Mouse (Mus musculus): Measurements from ENCODE around the gene Plekho1. TPM values are rescaled to one million over a fixed set of nuclear protein-coding genes. Genes with fewer than 3 reads are reported as not detected.
"Not testable (repeated sequence)": the region's sequence is repeated elsewhere in the genome, so short reads cannot be mapped to it uniquely, and the experiment has no call there.

Gene Plekho1
- polyA plus RNA-seq (2012; rRNA removed): 36.6 and 46.3 TPM in 2 replicates

- DNase-seq (ENCODE audit: low read depth): no peak
These were observed at the start of gene Plekho1 for GRCm38 (mm10) chr3:95995802-95996428. Gene Plekho1, minus strand, starts transcription at chr3:95996001.

DNA sequence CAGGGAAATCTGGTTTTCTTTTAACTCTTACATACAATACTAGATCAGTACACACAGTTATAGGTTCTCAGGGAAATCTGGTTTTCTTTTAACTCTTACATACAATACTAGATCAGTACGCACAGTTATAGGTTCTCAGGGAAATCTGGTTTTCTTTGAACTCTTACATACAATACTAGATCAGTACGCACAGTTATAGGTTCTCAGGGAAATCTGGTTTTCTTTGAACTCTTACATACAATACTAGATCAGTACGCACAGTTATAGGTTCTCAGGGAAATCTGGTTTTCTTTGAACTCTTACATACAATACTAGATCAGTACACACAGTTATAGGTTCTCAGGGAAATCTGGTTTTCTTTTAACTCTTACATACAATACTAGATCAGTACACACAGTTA is 48.8 kb upstream of the Plekho1 start:
- DNase-seq (ENCODE audit: low read depth): not testable (repeated sequence)

- DNase-seq (ENCODE audit: low read depth): no peak
These were observed 47.3 kb upstream of the Plekho1 start for GRCm38 (mm10) chr3:96043104-96043503.

- no peak for DNase-seq (ENCODE audit: low read depth)
These were observed 45.3 kb upstream of the Plekho1 start for GRCm38 (mm10) chr3:96041079-96041478.

DNA sequence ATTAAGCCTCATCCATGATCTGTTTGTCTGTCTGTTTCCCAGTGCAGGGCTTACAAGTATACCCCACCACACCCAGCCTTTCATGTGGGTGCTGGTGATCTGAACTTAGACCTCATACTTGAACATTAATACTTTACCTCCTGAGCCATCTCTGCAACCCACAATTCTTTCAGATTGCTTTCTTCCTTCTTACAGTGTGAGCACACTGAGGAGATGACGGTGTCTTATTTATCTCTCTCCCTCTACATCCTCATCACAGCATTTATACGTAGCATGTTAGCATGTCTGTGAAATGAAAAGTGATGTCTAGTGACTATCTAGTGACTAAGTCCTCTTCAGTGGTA is 44.8 kb upstream of the Plekho1 start:
- DNase-seq (ENCODE audit: low read depth): no peak

GRCm38 (mm10) chr3:96039857-96040662 is 44.3 kb upstream of the Plekho1 start:
- DNase-seq (ENCODE audit: low read depth): no peak

- no peak for DNase-seq (ENCODE audit: low read depth)
These were observed 43.0 kb upstream of the Plekho1 start for GRCm38 (mm10) chr3:96038851-96039250.

GRCm38 (mm10) chr3:96038156-96038555 is 42.4 kb upstream of the Plekho1 start:
- DNase-seq (ENCODE audit: low read depth): no peak

DNA sequence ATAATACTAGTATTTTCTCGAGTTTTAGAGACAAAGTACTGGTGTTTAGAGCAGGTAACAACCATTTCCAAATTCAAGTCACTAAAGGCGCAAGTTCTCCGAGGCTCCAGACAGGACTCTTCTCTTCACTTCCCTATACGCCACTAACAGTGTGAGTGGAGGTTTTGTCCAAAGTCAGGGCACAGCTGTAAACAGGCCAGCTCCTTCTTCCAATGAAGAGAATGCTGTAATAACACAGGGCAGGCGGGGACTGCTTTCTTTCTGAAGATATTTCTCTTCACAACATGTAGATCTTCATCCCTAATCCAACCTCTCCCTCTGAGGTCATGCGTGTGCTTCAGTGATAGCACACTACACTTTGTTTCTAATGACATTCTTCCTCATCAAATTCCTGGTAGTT is 41.0 kb upstream of the Plekho1 start:
- DNase-seq (ENCODE audit: low read depth): no peak

DNA sequence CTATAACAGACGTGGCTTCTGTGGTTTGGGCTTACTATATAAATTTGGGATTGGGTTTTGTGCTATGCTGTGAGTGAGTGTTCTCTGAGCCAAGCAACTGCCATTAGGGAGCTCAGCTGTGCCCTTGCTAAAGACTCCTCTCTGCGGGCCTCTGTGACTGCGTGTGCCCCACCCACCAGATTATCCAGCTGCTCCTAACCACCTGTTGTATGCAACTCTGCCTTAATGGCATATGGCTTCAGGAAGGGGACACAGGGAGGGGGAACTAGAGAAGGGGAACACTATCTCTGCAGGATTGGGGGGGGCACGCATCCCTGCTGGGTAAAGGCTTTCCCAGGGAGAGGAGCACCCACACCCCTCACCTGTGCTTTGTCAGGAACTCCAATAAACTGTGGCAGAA is 37.2 kb upstream of the Plekho1 start:
- no peak for DNase-seq (ENCODE audit: low read depth)

GRCm38 (mm10) chr3:96032652-96033017 is 36.8 kb upstream of the Plekho1 start:
- no peak for DNase-seq (ENCODE audit: low read depth)

DNA sequence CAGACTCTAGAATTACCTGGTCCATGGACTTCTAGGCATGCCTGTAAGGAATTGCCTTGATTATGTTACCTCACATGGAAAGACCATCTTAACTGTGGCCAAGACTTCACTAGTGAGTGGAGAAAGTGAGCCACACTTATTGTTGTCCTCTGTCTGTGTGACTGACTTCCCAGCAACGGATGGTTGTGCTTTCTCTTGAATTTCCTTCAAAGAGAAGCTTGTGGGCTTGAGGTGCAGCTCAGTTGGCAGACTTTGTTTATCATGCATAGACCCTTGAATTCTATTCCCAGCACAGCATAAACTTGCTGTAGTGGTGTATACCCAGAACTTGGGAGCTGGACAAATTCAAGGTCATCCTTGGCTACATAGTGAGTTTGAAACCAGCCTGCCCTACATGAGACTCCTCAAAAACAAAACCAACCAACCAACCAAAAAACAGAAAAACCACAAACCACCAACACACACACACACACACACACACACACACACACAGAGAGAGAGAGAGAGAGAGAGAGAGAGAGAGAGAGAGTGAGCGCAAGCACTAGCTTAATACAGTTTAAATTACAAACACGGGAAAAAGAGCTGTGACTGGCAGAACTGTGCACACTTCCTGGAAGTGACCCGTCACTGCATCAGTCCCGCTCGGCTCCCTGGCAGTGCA is 36.3 kb upstream of the Plekho1 start:
- DNase-seq (ENCODE audit: low read depth): no peak

DNA sequence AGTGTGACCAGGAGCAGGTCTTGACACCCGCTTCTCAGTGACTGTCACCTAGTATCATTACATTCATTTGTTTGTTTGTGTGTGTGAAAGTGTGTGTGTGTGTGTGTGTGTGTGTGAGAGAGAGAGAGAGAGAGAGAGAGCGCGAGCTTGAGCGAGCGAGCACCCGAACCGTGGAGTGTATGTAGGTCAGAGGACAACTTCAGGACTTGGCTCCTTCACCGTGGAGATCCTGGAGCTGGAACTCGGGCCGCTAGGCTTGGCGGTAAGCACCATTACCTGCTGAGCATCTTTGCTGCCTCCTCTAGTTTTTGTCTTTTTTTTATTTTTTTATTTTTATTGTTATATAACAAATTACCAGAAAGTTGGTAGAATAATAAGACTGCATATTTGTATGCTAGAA is 34.0 kb upstream of the Plekho1 start:
- DNase-seq (ENCODE audit: low read depth): no peak

DNA sequence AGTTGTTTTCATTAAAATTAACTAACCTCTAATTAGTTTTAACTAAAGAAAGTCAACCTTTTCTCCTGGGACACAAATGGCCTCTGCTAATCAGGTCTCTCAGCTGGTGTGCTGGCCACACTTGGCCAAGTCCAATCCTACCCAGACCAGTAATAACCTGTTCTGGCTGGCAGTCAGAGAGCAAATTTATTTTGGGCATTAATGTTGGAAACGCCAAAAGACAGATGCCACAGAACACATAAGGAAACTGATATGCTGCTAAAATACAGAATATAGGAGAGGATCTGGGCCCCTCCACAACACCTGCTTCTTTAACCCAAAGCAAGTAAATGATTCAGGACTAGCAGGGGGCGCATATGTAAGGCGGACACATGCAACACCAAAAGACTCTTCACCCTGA is 33.5 kb upstream of the Plekho1 start:
- no peak for DNase-seq (ENCODE audit: low read depth)

- DNase-seq (ENCODE audit: low read depth): no peak
These were observed 32.1 kb upstream of the Plekho1 start for GRCm38 (mm10) chr3:96027875-96028274.

DNA sequence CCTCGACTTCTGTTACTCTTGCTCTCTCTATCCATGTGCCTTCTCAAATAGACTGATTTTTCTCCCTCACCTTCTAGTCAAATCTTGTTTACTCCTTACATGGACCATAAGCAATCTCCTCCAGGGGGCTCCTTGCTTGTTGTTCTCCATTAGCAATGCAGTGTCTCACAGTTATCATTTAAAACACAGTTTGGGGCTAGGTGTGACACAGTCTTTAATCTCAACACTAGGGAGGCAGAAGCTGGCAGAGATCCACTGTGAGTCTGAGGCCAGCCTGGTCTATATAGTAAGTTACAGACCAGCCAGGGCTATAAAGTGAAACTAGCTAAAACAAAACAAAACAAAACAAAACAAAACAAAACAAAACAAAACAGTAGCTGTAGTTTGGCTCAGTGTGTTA is 31.3 kb upstream of the Plekho1 start:
- DNase-seq (ENCODE audit: low read depth): no peak

GRCm38 (mm10) chr3:96021421-96022128 is 25.8 kb upstream of the Plekho1 start:
- DNase-seq (ENCODE audit: low read depth): no peak

- DNase-seq (ENCODE audit: low read depth): no peak
These were observed 24.9 kb upstream of the Plekho1 start for GRCm38 (mm10) chr3:96020735-96021134.

DNA sequence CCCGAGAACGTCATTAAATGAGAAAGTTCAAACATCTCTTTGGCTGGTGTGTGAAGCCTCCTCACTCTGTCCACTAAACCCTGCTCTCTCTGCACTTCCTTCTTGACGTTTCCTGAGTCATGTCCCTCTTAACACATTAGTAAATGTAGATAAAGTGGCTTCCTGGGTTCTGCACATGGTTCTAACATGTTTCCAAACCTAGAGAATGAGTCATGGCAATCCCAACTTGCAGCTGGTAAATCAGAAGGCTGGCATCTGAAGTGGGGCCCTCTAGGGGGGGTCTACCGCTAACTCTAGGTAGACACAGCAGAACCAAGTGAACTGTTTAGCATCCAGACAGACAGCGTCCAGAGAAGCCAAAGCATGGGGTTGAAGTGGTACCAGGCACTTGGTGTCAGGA is 21.7 kb upstream of the Plekho1 start:
- no peak for DNase-seq (ENCODE audit: low read depth)

DNA sequence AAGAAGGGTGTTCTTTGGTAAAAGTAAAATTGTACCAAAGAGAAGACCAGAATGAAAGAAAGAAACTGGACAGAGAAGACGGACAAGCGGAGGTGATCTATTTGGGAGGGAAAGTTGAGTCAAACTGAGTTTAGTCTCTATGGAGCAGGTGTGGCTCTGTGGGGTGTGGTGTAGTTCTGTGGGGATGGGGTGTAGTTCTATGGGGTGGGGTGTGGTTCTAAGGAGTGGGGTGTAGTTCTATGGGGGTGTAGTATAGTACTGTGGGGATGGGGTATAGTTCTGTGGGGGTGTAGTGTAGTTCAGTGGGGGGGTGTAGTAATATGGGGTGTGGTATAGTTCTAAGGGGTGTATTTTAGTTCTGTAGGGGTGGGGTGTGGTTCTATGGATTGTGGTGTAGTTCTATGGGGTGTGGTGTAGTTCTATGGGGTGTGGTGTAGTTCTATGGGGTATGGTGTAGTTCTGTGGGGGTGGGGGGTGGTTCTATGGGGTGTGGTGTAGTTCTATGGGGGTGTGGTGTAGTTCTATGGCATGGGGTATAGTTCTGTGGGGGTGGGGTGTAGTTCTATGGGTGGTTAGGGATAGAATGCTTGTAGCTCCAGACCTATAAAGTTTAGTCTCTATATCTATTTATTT is 20.6 kb upstream of the Plekho1 start:
- DNase-seq (ENCODE audit: low read depth): no peak

DNA sequence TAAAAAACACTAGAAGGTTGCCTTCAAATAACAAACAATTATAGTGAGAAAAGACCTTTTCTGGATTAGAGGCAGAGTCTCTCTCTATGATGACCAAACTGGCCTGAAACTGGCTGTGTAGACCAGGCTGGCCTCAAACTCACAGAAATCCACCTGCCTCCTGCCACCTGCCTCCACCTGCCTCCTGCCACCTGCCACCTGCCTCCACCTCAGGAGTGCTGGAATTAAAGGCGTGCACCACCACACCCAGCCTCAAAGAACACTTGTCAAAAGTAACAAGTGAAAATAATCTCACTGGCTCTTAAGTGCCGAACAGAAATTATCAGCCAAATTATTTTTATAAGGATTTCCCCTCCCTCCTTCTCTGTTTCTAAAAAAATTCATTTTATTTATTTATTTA is 19.9 kb upstream of the Plekho1 start:
- no peak for DNase-seq (ENCODE audit: low read depth)

DNA sequence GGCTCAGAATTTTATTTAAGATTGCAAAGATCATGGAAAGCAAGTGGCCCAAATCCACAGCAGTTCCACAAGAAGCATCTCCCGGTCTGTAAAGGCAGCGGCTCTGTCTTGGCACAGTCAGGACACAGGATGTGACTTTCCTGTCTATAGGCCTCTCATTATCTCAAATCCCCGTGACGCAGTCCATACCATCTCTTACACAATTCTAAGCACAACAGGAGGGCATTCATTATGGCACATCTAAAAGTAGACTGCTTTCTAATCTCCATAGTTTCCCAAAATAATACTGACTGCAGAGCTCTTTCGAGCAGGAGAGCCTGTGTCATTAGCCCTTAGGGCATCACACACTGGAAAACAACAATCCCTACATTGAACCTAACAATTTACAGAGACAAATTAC is 17.0 kb upstream of the Plekho1 start:
- DNase-seq (ENCODE audit: low read depth): no peak

Data from gonadal fat pad, adult 2 months (tissue).